Mouse (Mus musculus) C2C12 (cell line): ENCODE results near the gene Has1. TPM values are rescaled to one million over a fixed set of nuclear protein-coding genes. Genes with fewer than 3 reads are reported as not detected.

Experiments
- H3K27me3 ChIP-seq: one replicate; pipeline ENCODE4 v1.6.1; 2011; ENCODE audit not compliant: control insufficient read depth, insufficient read depth, insufficient read length
- H3K36me3 ChIP-seq: one replicate; pipeline ENCODE4 v1.6.1; 2011; ENCODE audit not compliant: control insufficient read depth, insufficient read depth
- H3K4me3 ChIP-seq: one replicate; pipeline ENCODE4 v1.5.1; 2011; ENCODE audit warnings: mild to moderate bottlenecking, control low read depth; ENCODE audit not compliant: poor library complexity, insufficient read depth, severe bottlenecking
- H3K79me2 ChIP-seq: one replicate; pipeline ENCODE4 v1.6.1; 2011; ENCODE audit not compliant: control insufficient read depth, insufficient read depth
- H3K79me3 ChIP-seq: one replicate; pipeline ENCODE4 v1.6.1; 2011; ENCODE audit warnings: low read depth, control low read depth
- H3ac ChIP-seq: one replicate; pipeline ENCODE3; 2011; ENCODE audit warnings: low read depth; ENCODE audit not compliant: control insufficient read depth, insufficient read length
- CEBPB ChIP-seq: IDR thresholded peaks from one replicate; pipeline ENCODE4 v1.6.1; 2011; ENCODE audit warnings: low read depth, mild to moderate bottlenecking, control low read depth, moderate library complexity
- CTCF ChIP-seq: IDR thresholded peaks from one replicate; pipeline ENCODE4 v1.5.1; 2011; ENCODE audit not compliant: control insufficient read depth, insufficient read depth, insufficient read length
- FOSL1 ChIP-seq: IDR thresholded peaks from one replicate; pipeline ENCODE4 v1.8.0; 2011; ENCODE audit warnings: mild to moderate bottlenecking, low read length; ENCODE audit not compliant: poor library complexity, insufficient read depth, severe bottlenecking
- MAX ChIP-seq: IDR thresholded peaks from one replicate; pipeline ENCODE4 v1.6.1; 2011; ENCODE audit warnings: mild to moderate bottlenecking, control low read depth
- MYOD1 ChIP-seq: IDR thresholded peaks from one replicate; pipeline ENCODE4 v1.6.1; 2011; ENCODE audit warnings: low read depth; ENCODE audit not compliant: control insufficient read depth, insufficient read length
- MYOG ChIP-seq: IDR thresholded peaks from one replicate; pipeline ENCODE4 v1.6.1; 2011; ENCODE audit not compliant: control insufficient read depth, insufficient read length; ENCODE audit errors: extremely low read depth
- USF1 ChIP-seq: IDR thresholded peaks from one replicate; pipeline ENCODE4 v1.6.1; 2011; ENCODE audit warnings: low read depth, mild to moderate bottlenecking, control low read depth, moderate library complexity
- polyA plus RNA-seq: library from polyadenylated mRNA; unstranded; fragments of >200 nt; fragmentation: generic; extraction: Trizol; gene quantifications from one replicate; pipeline ENCODE4 v1.2.1, GENCODE M21; 2012; ENCODE audit warnings: missing spikeins

Gene Has1
- polyA plus RNA-seq, 1 experiment = 2.5 TPM

DNA sequence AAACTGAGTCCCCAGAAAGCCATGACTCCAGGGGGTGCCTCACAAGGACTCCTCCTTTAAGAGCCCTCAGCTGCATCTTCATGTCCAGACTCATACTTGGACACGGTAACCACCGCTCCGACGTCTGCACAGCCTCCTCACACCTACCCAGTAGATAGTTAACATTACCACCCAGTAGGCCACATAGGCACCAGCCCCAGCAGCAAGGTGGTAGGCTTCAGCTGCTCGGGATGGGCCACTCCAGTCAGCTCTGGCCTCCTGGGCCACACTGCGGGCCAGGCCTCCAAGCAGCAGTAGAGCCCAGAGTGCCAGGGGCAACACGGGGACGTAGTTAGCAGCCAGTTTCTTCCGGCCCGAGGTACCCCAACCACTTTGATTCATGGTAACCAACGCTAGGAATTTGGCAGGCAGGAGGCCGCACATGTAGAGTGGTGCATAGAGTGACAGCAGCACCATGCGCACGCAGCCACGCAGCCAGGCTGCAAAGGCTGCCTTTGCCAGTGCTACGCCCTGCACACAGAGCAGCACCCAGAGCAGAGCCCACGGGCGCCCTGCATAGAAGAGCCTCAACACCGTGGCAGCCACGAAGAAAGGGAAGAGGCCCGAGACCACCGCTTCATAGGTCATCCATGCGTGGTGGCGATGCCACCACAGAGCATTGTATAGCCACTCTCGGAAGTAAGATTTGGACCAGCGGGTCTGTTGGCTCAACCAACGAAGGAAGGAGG lies 11.3 kb downstream of the Has1 start:
- Histone ChIP-seq H3K4me3 (no peak overlapping the region), H3ac (no peak overlapping the region), H3K79me2 (peaks cover 18% of the 10 kb centered on the region), H3K79me3 (peaks cover 9% of the 10 kb centered on the region), H3K27me3 (no peaks in the 10 kb centered on the region), H3K36me3 (peaks cover 50% of the 10 kb centered on the region)
- TF ChIP-seq MYOG = no peak
- TF ChIP-seq FOSL1 = no peak
- no peak for TF ChIP-seq CTCF
- TF ChIP-seq CEBPB = no peak
- TF ChIP-seq USF1 = no peak
- TF ChIP-seq MAX = no peak
- no peak for TF ChIP-seq MYOD1

GRCm38 (mm10) chr17:17840796-17841195 lies 14.2 kb downstream of the Has1 start:
- Histone ChIP-seq H3ac (no peak overlapping the region), H3K79me3 (peaks cover 10% of the 10 kb centered on the region), H3K4me3 (no peak overlapping the region), H3K36me3 (peaks cover 54% of the 10 kb centered on the region), H3K27me3 (no peaks in the 10 kb centered on the region), H3K79me2 (peaks cover 34% of the 10 kb centered on the region)
- TF ChIP-seq MAX = no peak
- peak; percentile 15 for TF ChIP-seq FOSL1
- TF ChIP-seq CTCF = no peak
- peak; percentile 5 for TF ChIP-seq CEBPB
- TF ChIP-seq MYOG = no peak
- TF ChIP-seq USF1 = peak; percentile 86
- no peak for TF ChIP-seq MYOD1

DNA sequence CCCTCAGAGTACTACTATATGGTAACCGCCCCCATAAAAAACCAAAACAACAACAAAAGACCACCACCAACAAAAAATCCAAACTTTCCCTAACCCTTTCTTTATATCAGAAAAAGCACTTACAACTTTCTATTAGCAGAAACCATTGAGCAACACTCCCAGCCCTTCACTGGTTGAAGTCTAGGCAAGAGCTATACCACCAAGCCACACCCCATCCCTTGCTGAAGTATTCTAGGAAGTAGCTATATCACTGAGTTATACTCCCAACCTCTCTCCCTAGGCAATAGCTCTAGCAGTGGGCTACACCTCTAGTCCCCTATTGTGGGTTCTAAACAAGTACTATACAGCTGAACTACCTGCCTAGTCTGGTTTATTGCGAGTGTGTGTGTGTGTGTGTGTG lies 15.7 kb downstream of the Has1 start:
- H3ac ChIP-seq = no peak overlapping the region
- H3K79me3 ChIP-seq = peaks cover 22% of the 10 kb centered on the region
- H3K79me2 ChIP-seq = peaks cover 49% of the 10 kb centered on the region
- TF ChIP-seq MYOG (no peak), MYOD1 (no peak), MAX (no peak), FOSL1 (no peak), USF1 (no peak), CTCF (no peak)
- no peaks in the 10 kb centered on the region for H3K27me3 ChIP-seq
- H3K36me3 ChIP-seq = peaks cover 69% of the 10 kb centered on the region
- no peak overlapping the region for H3K4me3 ChIP-seq

- no peaks in the 10 kb centered on the region for H3K27me3 ChIP-seq
- H3K36me3 ChIP-seq = peaks cover 80% of the 10 kb centered on the region
- H3ac ChIP-seq = peak overlapping the region; percentile 78
- peaks cover 61% of the 10 kb centered on the region for H3K79me2 ChIP-seq
- peaks cover 34% of the 10 kb centered on the region for H3K79me3 ChIP-seq
- no peak for TF ChIP-seq MYOD1
- TF ChIP-seq CEBPB = no peak
- TF ChIP-seq MAX = peak; percentile 9
- peak; percentile 24 for TF ChIP-seq FOSL1
- TF ChIP-seq CTCF = peak; percentile 55
- TF ChIP-seq USF1 = peak; percentile 67
- peak overlapping the region; percentile 23 for H3K4me3 ChIP-seq
These were observed 16.9 kb downstream of the Has1 start for GRCm38 (mm10) chr17:17837919-17838701.

GRCm38 (mm10) chr17:17837426-17837825 lies 17.6 kb downstream of the Has1 start:
- Histone ChIP-seq H3K27me3 (no peaks in the 10 kb centered on the region), H3ac (peak overlapping the region; percentile 54), H3K79me3 (peaks cover 40% of the 10 kb centered on the region), H3K36me3 (peaks cover 87% of the 10 kb centered on the region), H3K4me3 (peak overlapping the region; percentile 11), H3K79me2 (peaks cover 68% of the 10 kb centered on the region)
- TF ChIP-seq MYOG = no peak
- no peak for TF ChIP-seq CEBPB
- no peak for TF ChIP-seq MYOD1
- no peak for TF ChIP-seq MAX
- TF ChIP-seq CTCF = no peak
- TF ChIP-seq FOSL1 = no peak
- no peak for TF ChIP-seq USF1

DNA sequence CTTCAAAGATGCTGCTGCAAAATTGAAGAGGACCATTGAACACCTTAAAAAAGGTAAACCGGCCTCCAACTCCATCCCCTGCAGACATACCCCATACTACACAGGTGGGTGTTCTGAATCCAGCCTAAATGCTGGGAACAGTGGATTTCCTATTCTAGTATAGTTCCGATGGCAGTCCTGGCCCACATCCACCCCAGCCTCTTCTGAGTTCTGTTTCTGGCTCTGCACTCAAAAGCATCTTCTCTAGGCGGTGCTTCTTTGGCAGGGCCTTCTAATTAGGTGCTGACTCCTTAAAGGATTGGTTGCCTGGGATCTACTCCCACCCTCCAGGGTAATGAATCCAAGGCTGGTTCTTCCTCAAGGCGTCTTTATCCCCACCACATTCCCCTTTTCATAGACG lies 18.9 kb downstream of the Has1 start:
- no peak overlapping the region for H3K4me3 ChIP-seq

More for the DNA sequence above, 18.9 kb downstream of the Has1 start:
- Histone ChIP-seq H3K27me3 (no peaks in the 10 kb centered on the region), H3ac (no peak overlapping the region), H3K79me3 (peaks cover 54% of the 10 kb centered on the region), H3K36me3 (peaks cover 88% of the 10 kb centered on the region), H3K79me2 (peaks cover 81% of the 10 kb centered on the region)
- no peak for TF ChIP-seq MYOD1
